Mouse (Mus musculus) bone marrow, adult 2 months (tissue): ENCODE measurements around the gene Otop3.

ENCODE experiments used
- CTCF ChIP-seq: fragments of 200-500 bp; IDR thresholded peaks from 2 replicates; pipeline ENCODE4 v1.5.1; 2011; ENCODE audit warnings: low read length, control low read depth; ENCODE audit not compliant: control insufficient read depth, insufficient read depth
- POLR2A ChIP-seq: fragments of 200-500 bp; IDR thresholded peaks from 2 replicates; pipeline ENCODE4 v1.6.1; 2011; ENCODE audit warnings: low read depth, mild to moderate bottlenecking, control low read depth, low read length, borderline replicate concordance; ENCODE audit not compliant: control insufficient read depth

- no peak for TF ChIP-seq CTCF
- TF ChIP-seq POLR2A: no peak
Observed at GRCm38 (mm10) chr11:115317204-115317603, 17.3 kb upstream of the Otop3 start.
